Mouse (Mus musculus) thymus, postnatal 10 days (tissue): ENCODE measurements around the gene Abo.

Experiments
- DNase-seq, 2 experiments: peaks; one replicate each; pipeline ENCODE4 v3.0.0; 2021; ENCODE audit warnings: low spot score in 2 of 2

Gene Abo

DNA sequence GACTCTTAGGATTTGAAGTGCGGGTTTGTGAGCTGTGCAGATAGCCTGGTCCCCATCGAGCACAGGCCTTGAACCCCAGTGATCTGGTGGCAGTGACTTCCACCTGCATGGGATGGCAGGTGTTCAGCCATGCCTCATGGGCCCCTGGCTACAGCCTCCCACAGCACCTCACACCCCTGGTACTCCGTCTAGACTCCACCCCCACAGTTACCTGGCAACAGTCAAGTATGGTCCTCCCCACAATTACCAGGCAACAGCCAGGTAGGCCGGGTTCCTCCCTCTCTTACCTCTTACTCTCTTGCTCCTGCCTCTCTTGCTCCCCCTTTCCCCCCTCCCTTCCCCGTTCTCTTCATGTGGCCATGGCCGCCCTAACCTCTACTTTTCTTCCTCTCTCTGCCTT, 5.9 kb upstream of the Abo start:
- no peak for DNase-seq

DNA sequence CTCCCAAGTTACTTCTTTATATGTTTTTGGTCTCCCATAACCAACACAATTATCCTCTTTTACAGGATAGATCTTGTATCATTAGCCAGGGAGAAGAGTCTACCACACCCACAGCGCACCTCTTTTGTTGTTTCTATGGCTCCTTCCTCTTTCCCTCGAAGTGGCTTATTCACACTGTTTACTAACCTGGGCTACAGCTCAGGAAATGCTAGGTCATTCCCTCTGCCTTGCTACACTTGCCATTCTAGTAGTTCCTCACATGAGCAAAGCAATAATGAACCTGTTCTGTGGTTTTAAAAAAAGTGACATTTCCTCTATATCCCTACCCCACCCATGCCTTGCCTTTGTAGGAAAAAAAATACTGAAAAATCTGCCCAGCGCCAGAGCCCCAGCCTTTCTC, 1.9 kb downstream of the Abo start:
- DNase-seq, result no peak

DNA sequence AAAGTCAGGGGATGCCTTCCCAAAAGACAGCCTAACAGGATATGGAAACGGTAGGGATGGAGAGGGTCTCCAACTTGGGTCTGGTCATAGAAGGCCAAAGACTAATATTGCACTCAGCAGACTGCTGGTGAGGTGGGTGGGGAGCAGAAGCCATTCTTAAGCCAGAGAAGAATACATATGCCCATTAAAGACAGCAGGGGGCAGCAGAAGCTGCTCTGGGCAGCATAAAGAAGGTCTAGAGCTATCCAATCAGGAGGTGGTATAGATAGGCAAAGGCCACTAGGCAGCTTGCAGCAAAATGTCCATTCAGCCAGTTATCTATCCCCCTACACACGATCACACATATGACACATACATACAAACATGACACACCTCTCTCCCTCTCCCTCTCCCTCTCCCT, 17.1 kb downstream of the Abo start:
- DNase-seq, result peak in 1 of 2 experiments; percentile 43

DNA sequence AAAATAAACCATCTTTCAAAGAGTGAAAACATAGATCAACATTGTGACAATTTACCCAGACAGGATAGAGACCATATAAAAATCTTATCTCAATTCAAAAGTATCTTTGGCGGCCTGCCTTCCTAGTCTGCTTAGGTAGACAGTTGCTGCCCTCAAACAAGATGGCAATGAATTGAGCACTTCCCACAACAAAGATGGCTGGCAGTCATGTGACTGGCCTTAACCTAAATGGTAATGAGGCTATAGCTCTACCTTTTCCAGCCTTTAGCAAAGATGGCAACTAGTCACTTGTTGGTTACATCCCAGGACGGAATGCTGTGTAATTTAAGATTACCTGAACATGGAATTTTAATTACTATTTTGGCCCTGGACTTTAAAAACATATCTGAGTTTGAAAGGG, 32.3 kb downstream of the Abo start:
- DNase-seq, result no peak

DNA sequence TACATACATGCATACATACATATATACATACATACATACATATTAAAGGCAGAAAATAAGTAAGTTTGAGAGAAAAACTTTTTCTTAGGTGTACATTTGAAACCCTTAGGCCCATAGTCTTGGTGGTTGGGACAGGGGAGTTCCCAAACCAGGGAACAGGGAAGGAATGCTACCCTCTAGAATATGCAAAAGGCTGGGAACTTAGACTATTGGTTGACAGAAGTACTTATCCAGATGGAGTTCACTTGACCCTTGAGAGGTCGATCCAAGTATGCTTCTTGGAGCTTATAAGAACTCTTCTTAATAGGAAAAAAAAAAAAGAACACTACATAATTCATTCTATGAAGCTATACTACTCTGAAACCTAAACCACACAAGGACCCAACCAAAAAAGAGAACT, 36.7 kb downstream of the Abo start:
- no peak for DNase-seq

DNA sequence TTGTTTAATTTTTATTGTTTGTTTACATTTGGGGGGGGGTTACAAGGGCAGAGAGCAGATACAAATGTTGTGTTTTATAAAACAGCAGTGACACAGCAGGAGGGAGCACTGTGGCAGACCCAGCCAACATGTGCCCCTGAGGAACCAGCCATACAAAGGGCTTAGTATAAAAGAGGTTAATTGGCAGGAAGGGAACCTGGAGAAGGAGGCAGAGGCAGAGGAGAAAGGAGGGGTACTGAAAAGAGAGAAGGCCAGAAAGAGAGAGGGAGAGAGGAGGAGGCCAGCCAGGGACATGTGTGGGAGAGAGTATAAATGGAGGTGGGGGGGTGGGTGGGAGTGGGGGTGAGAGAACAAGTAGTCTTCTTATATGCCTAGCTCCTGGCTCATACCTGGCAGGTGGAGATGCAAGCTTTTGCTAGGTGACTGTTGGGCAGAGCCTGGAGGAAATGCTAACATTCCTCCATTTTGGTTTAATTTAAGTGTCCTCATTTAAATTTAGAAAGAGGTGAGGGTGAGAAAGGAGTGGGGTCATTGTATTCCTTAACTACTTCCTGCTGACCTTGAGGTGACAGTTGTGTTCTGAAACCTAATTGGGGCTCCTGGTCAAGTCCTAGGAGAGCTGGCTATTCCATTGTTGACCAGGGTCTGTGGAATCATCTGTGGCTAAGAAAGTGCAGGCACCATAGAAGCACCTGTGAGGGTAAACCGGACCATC, 37.4 kb downstream of the Abo start:
- DNase-seq, result no peak
